Mouse (Mus musculus) E14TG2a.4 (cell line): ENCODE data around the gene Galnt3.

Experiments used
- H3K27me3 ChIP-seq: 2 replicates; pipeline ENCODE4 v1.6.1; 2014; ENCODE audit warnings: low read length, control low read depth; ENCODE audit not compliant: insufficient read depth
- H3K36me3 ChIP-seq: 2 replicates; pipeline ENCODE4 v1.6.1; 2014; ENCODE audit warnings: low read length, control low read depth; ENCODE audit not compliant: insufficient read depth
- H3K4me1 ChIP-seq: replicated peaks from 2 replicates; pipeline ENCODE4 v1.6.1; 2014; ENCODE audit warnings: low read depth, low read length, control low read depth
- H3K4me3 ChIP-seq: replicated peaks from 2 replicates; pipeline ENCODE4 v1.5.1; 2014; ENCODE audit warnings: mild to moderate bottlenecking, low read length
- H3K9me3 ChIP-seq: 2 replicates; pipeline ENCODE4 v1.6.1; 2014; ENCODE audit warnings: low read length, control low read depth
- CTCF ChIP-seq: conservative IDR thresholded peaks from 2 replicates; pipeline ENCODE4 v1.5.1; 2014; ENCODE audit warnings: low read length
- NANOG ChIP-seq: IDR thresholded peaks from 2 replicates; pipeline ENCODE4 v1.6.1; 2014; ENCODE audit warnings: borderline replicate concordance, low read length, mixed read lengths
- POU5F1 ChIP-seq: IDR thresholded peaks from 2 replicates; pipeline ENCODE4 v1.6.1; 2014; ENCODE audit warnings: low read length, borderline replicate concordance

Gene Galnt3

GRCm38 (mm10) chr2:66124591-66125271, at the start of gene Galnt3:
TSS of gene Galnt3 (minus strand) at chr2:66124994.
- peak within 1 kb of the TSS; percentile 88 for H3K4me3 ChIP-seq
- no peak for TF ChIP-seq POU5F1
- no peak for TF ChIP-seq NANOG
- TF ChIP-seq CTCF = no peak

GRCm38 (mm10) chr2:66173134-66173533, 48.3 kb upstream of the Galnt3 start:
- no peak for TF ChIP-seq CTCF
- Histone ChIP-seq H3K9me3 (no peaks in the 10 kb centered on the region), H3K27me3 (no peaks in the 10 kb centered on the region), H3K4me1 (no peaks in the 10 kb centered on the region), H3K36me3 (no peaks in the 10 kb centered on the region), H3K4me3 (no peak overlapping the region)

More at GRCm38 (mm10) chr2:66124591-66125271, at the start of gene Galnt3:
- Histone ChIP-seq H3K36me3 (no peaks in the 10 kb centered on the region), H3K27me3 (peaks cover 33% of the 10 kb centered on the region), H3K9me3 (peaks cover 2% of the 10 kb centered on the region; the same call in 1 of the 2 replicates), H3K4me1 (peaks cover 5% of the 10 kb centered on the region; the same call in 1 of the 2 replicates)

GRCm38 (mm10) chr2:66171643-66172042, 46.8 kb upstream of the Galnt3 start:
- no peaks in the 10 kb centered on the region for H3K9me3 ChIP-seq

GRCm38 (mm10) chr2:66170721-66171120, 45.9 kb upstream of the Galnt3 start:
- Histone ChIP-seq H3K36me3 (no peaks in the 10 kb centered on the region), H3K4me3 (no peak overlapping the region), H3K4me1 (no peaks in the 10 kb centered on the region), H3K27me3 (no peaks in the 10 kb centered on the region), H3K9me3 (no peaks in the 10 kb centered on the region)
- TF ChIP-seq CTCF (no peak), POU5F1 (no peak), NANOG (no peak)

More at GRCm38 (mm10) chr2:66171643-66172042, 46.8 kb upstream of the Galnt3 start:
- TF ChIP-seq NANOG (no peak), CTCF (no peak), POU5F1 (no peak)
- no peaks in the 10 kb centered on the region for H3K36me3 ChIP-seq
- H3K4me3 ChIP-seq = no peak overlapping the region
- H3K27me3 ChIP-seq = no peaks in the 10 kb centered on the region
- no peaks in the 10 kb centered on the region for H3K4me1 ChIP-seq

- no peaks in the 10 kb centered on the region for H3K36me3 ChIP-seq
- H3K27me3 ChIP-seq = no peaks in the 10 kb centered on the region
- 0 out of 2 replicates have a peak, but pooled peaks cover 4% of the 10 kb centered on the region for H3K9me3 ChIP-seq
- no peak overlapping the region for H3K4me3 ChIP-seq
- H3K4me1 ChIP-seq = no peaks in the 10 kb centered on the region
- TF ChIP-seq POU5F1 (no peak), CTCF (no peak), NANOG (no peak)
These were observed 40.2 kb upstream of the Galnt3 start for GRCm38 (mm10) chr2:66165025-66165424.

GRCm38 (mm10) chr2:66158140-66158915, 33.5 kb upstream of the Galnt3 start:
- H3K27me3 ChIP-seq = no peaks in the 10 kb centered on the region
- no peak for TF ChIP-seq CTCF
- TF ChIP-seq NANOG = no peak
- no peak for TF ChIP-seq POU5F1
- H3K36me3 ChIP-seq = no peaks in the 10 kb centered on the region
- no peaks in the 10 kb centered on the region for H3K4me1 ChIP-seq
- H3K4me3 ChIP-seq = no peak overlapping the region
- H3K9me3 ChIP-seq = 0 out of 2 replicates have a peak, but pooled peaks cover 4% of the 10 kb centered on the region

- H3K4me3 ChIP-seq = no peak overlapping the region
- no peaks in the 10 kb centered on the region for H3K36me3 ChIP-seq
- peaks cover 29% of the 10 kb centered on the region for H3K4me1 ChIP-seq
- TF ChIP-seq POU5F1 (no peak), NANOG (peak; percentile 39; the same call in 1 of the 2 replicates)
- no peaks in the 10 kb centered on the region for H3K27me3 ChIP-seq
- no peaks in the 10 kb centered on the region for H3K9me3 ChIP-seq
These were observed 26.6 kb upstream of the Galnt3 start for GRCm38 (mm10) chr2:66151436-66151835.

- Histone ChIP-seq H3K4me1 (peaks cover 29% of the 10 kb centered on the region), H3K27me3 (no peaks in the 10 kb centered on the region), H3K4me3 (no peak overlapping the region), H3K36me3 (no peaks in the 10 kb centered on the region), H3K9me3 (no peaks in the 10 kb centered on the region)
- no peak for TF ChIP-seq NANOG
- TF ChIP-seq POU5F1 = no peak
- TF ChIP-seq CTCF = no peak
These were observed 25.7 kb upstream of the Galnt3 start for GRCm38 (mm10) chr2:66150531-66150930.
